9 mouse cellular contexts compared by ENCODE assay signal in the genomic region with DNA sequence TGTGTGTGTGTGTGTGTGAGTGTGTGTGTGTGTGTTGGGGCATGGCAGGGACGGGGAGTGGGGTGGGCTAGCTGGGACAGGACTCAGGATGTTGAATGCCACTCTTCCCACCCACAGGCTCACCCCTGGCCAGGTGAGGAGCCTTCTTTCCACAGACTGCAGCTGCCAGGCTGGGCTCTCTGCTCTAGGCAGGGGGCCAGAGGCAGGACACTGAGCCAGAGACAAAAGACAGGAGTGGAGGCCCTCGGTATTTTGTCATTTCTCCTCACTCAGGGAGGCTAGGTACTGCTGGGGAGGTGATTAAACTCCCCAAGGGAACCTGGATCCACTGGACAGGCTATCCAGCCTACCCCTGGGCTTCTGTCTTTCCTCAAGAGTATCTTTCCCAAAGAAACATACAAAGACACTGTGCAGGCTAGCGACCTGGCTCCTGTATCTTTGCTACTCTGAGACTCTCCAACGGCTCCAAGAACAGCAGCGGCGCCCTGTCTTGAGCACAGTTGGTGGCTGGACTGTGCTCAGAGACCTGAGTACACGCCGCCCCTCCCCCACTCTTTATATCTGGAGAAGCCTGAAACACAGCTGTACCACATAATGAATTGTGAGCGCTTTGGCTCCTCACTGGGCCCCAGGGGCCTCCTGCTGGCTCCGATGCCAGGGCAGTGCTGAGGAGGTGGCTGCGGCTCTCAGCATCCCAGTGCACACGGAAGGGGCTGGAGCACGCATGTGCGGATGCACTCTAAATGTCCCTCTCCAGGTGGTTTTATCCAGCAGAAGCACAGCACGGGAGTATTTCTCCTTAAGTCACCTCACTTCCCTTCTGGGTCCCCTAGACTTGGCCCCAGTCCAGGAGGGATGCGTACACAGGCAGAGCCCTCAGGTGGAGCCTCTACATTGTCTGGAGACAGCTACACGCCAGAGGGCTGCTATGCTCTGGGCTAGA. TPM values are rescaled to one million over a fixed set of nuclear protein-coding genes. Genes with fewer than 3 reads are reported as not detected.
DNase-seq lines count a peak whose midpoint lies in the region; ATAC-seq lines count a peak whose summit lies in the region.
"Had no signal": no experiment of that assay in that cellular context is flagged by ENCODE, and none has a peak within 500 bp of the region (broad histone marks: within the 10 kb centered on the region; RNA-seq: fewer than 3 reads in every experiment).

No protein-coding gene starts in this region.

- peak overlapping the region; percentile 30 for H3K9ac ChIP-seq in forebrain, embryonic 13.5 days
- H3K9ac ChIP-seq in hindbrain, embryonic 13.5 days: peak overlapping the region; percentile 60
- H3K9ac ChIP-seq: liver, embryonic 14.5 days had no signal

- no peaks in the 10 kb centered on the region for H3K36me3 ChIP-seq in forebrain, embryonic 13.5 days (ENCODE audit: poor library complexity, severe bottlenecking)
- H3K36me3 ChIP-seq in hindbrain, embryonic 13.5 days: no peaks in the 10 kb centered on the region

- peaks cover 36% of the 10 kb centered on the region for H3K4me1 ChIP-seq in forebrain, embryonic 13.5 days
- peaks cover 48% of the 10 kb centered on the region for H3K4me1 ChIP-seq in hindbrain, embryonic 13.5 days (replicated peaks)

- peak overlapping the region; percentile 69 for H3K27ac ChIP-seq in forebrain, embryonic 13.5 days
- peak overlapping the region; percentile 89 for H3K27ac ChIP-seq in hindbrain, embryonic 13.5 days
- H3K27ac ChIP-seq: liver, embryonic 14.5 days had no signal

- H3K4me3 ChIP-seq in forebrain, embryonic 13.5 days: no peak overlapping the region
- no peak overlapping the region for H3K4me3 ChIP-seq in hindbrain, embryonic 13.5 days

- H3K27me3 ChIP-seq in forebrain, embryonic 13.5 days: no peaks in the 10 kb centered on the region
- 0 out of 2 replicates have a peak, but pooled peaks cover 9% of the 10 kb centered on the region for H3K27me3 ChIP-seq in hindbrain, embryonic 13.5 days

- H3K4me2 ChIP-seq in forebrain, embryonic 13.5 days: peak overlapping the region; percentile 17
- peak overlapping the region; percentile 36 for H3K4me2 ChIP-seq in hindbrain, embryonic 13.5 days

- WGBS in forebrain, embryonic 13.5 days: 16% methylated on average over 16 of the region's 17 CpGs
- 11% methylated on average over 17 of the region's 17 CpGs for WGBS in hindbrain, embryonic 13.5 days

- no peaks in the 10 kb centered on the region for H3K9me3 ChIP-seq in forebrain, embryonic 13.5 days (replicated peaks)
- H3K9me3 ChIP-seq in hindbrain, embryonic 13.5 days: no peaks in the 10 kb centered on the region

- ATAC-seq in forebrain, embryonic 13.5 days: peak; percentile 57; the same call in 1 of the 2 replicates
- peak; percentile 41 for ATAC-seq in hindbrain, embryonic 13.5 days (ENCODE audit: low FRiP score)
- ATAC-seq in granulocyte monocyte progenitor cell, adult 5-6 weeks (replicated peaks; ENCODE audit: poor library complexity, severe bottlenecking): no peak

- peak; percentile 70 for DNase-seq in adrenal gland, postnatal 14 days
- DNase-seq in adrenal gland, adult 8-10 months: no peak
- peak; percentile 56 for DNase-seq in lung, postnatal 36 days
- no peak for DNase-seq in spleen, postnatal 14 days (ENCODE audit: low spot score in 2 of 2)
- no peak for DNase-seq in layer of hippocampus, postnatal 36 days

RNA-seq across cellular contexts. Expression of a gene that starts 7.9 kb away (rescaled TPM):
- total RNA-seq in adrenal gland, postnatal 14 days (2021): 1.0 and 1.1 TPM in 2 replicates
- 1 to 10 TPM in 3 of 4 experiments, under 1 TPM in 1; 0.99 to 4.1 (median 2.6) TPM for total RNA-seq in adrenal gland, adult 8-10 months (2022)
- 1.4 and 1.9 TPM in 2 replicates for polyA plus RNA-seq in forebrain, embryonic 13.5 days (2015; fragmentation: Nextera tagmentation; extraction: Ambion mirVana)
- 2.2 and 2.6 TPM in 2 replicates for polyA plus RNA-seq in hindbrain, embryonic 13.5 days (2015; fragmentation: Nextera tagmentation; extraction: Ambion mirVana)
- total RNA-seq in granulocyte monocyte progenitor cell, adult 5-6 weeks (2014; fragmentation: Nextera tagmentation): not detected in 2 replicates
- total RNA-seq in granulocyte monocyte progenitor cell, adult 5-6 weeks (2017): not detected in 2 replicates
- under 1 TPM; 0.30 to 0.53 TPM for total RNA-seq in layer of hippocampus, postnatal 36 days (2021)
- polyA plus RNA-seq: liver, embryonic 14.5 days had no signal

RNA-seq across cellular contexts. Expression of a gene that starts 43.1 kb away (rescaled TPM):
- 29.9 and 33.9 TPM in 2 replicates for total RNA-seq in adrenal gland, postnatal 14 days (2021)
- total RNA-seq in adrenal gland, adult 8-10 months (2022): 10 to 100 TPM; 30.7 to 64.5 (median 48.4) TPM
- polyA plus RNA-seq in forebrain, embryonic 13.5 days (2015; fragmentation: Nextera tagmentation; extraction: Ambion mirVana): 24.0 and 24.9 TPM in 2 replicates
- polyA plus RNA-seq in hindbrain, embryonic 13.5 days (2015; fragmentation: Nextera tagmentation; extraction: Ambion mirVana): 21.3 and 22.1 TPM in 2 replicates
- 32.7 and 40.9 TPM in 2 replicates for total RNA-seq in granulocyte monocyte progenitor cell, adult 5-6 weeks (2014; fragmentation: Nextera tagmentation)
- 6.9 and 8.4 TPM in 2 replicates for total RNA-seq in granulocyte monocyte progenitor cell, adult 5-6 weeks (2017)
- total RNA-seq in layer of hippocampus, postnatal 36 days (2021): 100 to 1,000 TPM; 147 to 155 TPM

Comparison
In these comparisons a context has a peak if more than half of its experiments do, and no peak if none do; other contexts are left out.
1. DNase-seq: peak in adrenal gland, postnatal 14 days (single experiment) and lung, postnatal 36 days (single experiment); none in adrenal gland, adult 8-10 months (single experiment), spleen, postnatal 14 days (0 of 2) and layer of hippocampus, postnatal 36 days (0 of 2).